Mouse (Mus musculus): Measurements from ENCODE around the gene Srl.

The Srl gene

GRCm38 (mm10) chr16:4519157-4519556 is 22.5 kb downstream of the Srl start:
- no peak for DNase-seq (ENCODE audit: extremely low spot score, low spot score)

- no peak for DNase-seq (ENCODE audit: extremely low spot score, low spot score)
Measured at GRCm38 (mm10) chr16:4517906-4518305, 23.7 kb downstream of the Srl start.

- no peak for DNase-seq (ENCODE audit: extremely low spot score, low spot score)
Measured at GRCm38 (mm10) chr16:4514383-4514782, 27.2 kb downstream of the Srl start.

- DNase-seq (ENCODE audit: extremely low spot score, low spot score) = no peak
Measured at GRCm38 (mm10) chr16:4512661-4513438, 28.8 kb downstream of the Srl start.

GRCm38 (mm10) chr16:4511371-4511770 is 30.2 kb downstream of the Srl start:
- no peak for DNase-seq (ENCODE audit: extremely low spot score, low spot score)

GRCm38 (mm10) chr16:4506181-4506580 is 35.4 kb downstream of the Srl start:
- no peak for DNase-seq (ENCODE audit: extremely low spot score, low spot score)

GRCm38 (mm10) chr16:4503495-4503894 is 38.1 kb downstream of the Srl start:
- DNase-seq (ENCODE audit: extremely low spot score, low spot score) = no peak

- no peak for DNase-seq (ENCODE audit: extremely low spot score, low spot score)
Measured at GRCm38 (mm10) chr16:4502568-4502967, 39.0 kb downstream of the Srl start.

- no peak for DNase-seq (ENCODE audit: extremely low spot score, low spot score)
Measured at GRCm38 (mm10) chr16:4501703-4502102, 39.9 kb downstream of the Srl start.

- DNase-seq (ENCODE audit: extremely low spot score, low spot score) = no peak
Measured at GRCm38 (mm10) chr16:4500598-4501385, 40.8 kb downstream of the Srl start.

GRCm38 (mm10) chr16:4497762-4498607 is 43.6 kb downstream of the Srl start:
- no peak for DNase-seq (ENCODE audit: extremely low spot score, low spot score)

- DNase-seq (ENCODE audit: extremely low spot score, low spot score) = no peak
Measured at GRCm38 (mm10) chr16:4496470-4496869, 45.1 kb downstream of the Srl start.

GRCm38 (mm10) chr16:4495861-4496260 is 45.8 kb downstream of the Srl start:
- no peak for DNase-seq (ENCODE audit: extremely low spot score, low spot score)

- no peak for DNase-seq (ENCODE audit: extremely low spot score, low spot score)
Measured at GRCm38 (mm10) chr16:4492777-4493563, 48.6 kb downstream of the Srl start.

GRCm38 (mm10) chr16:4489114-4489624 is 52.4 kb downstream of the Srl start:
- DNase-seq (ENCODE audit: extremely low spot score, low spot score) = peak; percentile 86

GRCm38 (mm10) chr16:4480616-4481265 is 60.9 kb downstream of the Srl start:
- no peak for DNase-seq (ENCODE audit: extremely low spot score, low spot score)

GRCm38 (mm10) chr16:4477591-4478215 is 63.9 kb downstream of the Srl start:
- no peak for DNase-seq (ENCODE audit: extremely low spot score, low spot score)

- DNase-seq (ENCODE audit: extremely low spot score, low spot score) = peak; percentile 98
Measured at GRCm38 (mm10) chr16:4474882-4475803, 66.5 kb downstream of the Srl start.
